Mouse (Mus musculus): Measurements from ENCODE around the gene Tspan12. TPM values are rescaled to one million over a fixed set of nuclear protein-coding genes. Genes with fewer than 3 reads are reported as not detected.

The Tspan12 gene
- 545 TPM for polyA plus RNA-seq (2014; fragmentation: Illumina TruSeq; extraction: RNeasy Lipid Tissue Mini Kit (QIAGEN cat#74804); ENCODE audit: low read depth, low replicate concordance)

GRCm38 (mm10) chr6:21852344-21852785 lies at the start of gene Tspan12:
Gene Tspan12, minus strand, starts transcription at chr6:21852515.

Other genes starting within 250 kb of the Tspan12 start
- 48.6 TPM for gene Ing3, start 97.1 kb upstream of the Tspan12 start, polyA plus RNA-seq (2014; fragmentation: Illumina TruSeq; extraction: RNeasy Lipid Tissue Mini Kit (QIAGEN cat#74804); ENCODE audit: low read depth, low replicate concordance)
- gene Cped1, start 133.4 kb upstream of the Tspan12 start, polyA plus RNA-seq (2014; fragmentation: Illumina TruSeq; extraction: RNeasy Lipid Tissue Mini Kit (QIAGEN cat#74804); ENCODE audit: low read depth, low replicate concordance): 97.3 TPM

All from adrenal gland, adult 10 weeks (tissue).